ENCODE assay signal across 15 mouse cellular contexts in genomic region chr4:41368198-41368597, GRCm38 (mm10). TPM values are rescaled to one million over a fixed set of nuclear protein-coding genes. Genes with fewer than 3 reads are reported as not detected.
A peak's percentile ranks its signal among the peaks of the same experiment; 100 is the strongest.
DNase-seq lines count a peak whose midpoint lies in the region; ATAC-seq and TF ChIP-seq lines count a peak whose summit lies in the region.
"Had no signal": no experiment of that assay in that cellular context is flagged by ENCODE, and none has a peak within 500 bp of the region (broad histone marks: within the 10 kb centered on the region; RNA-seq: fewer than 3 reads in every experiment).

No protein-coding gene starts in this region.

- ATAC-seq in liver, embryonic 13.5 days (ENCODE audit: low read depth): peak; percentile 75
- peak; percentile 92 for ATAC-seq in megakaryocyte progenitor cell, adult 5-6 weeks (replicated peaks; ENCODE audit: poor library complexity)
- ATAC-seq in intestine, postnatal 0 days: no peak
- no peak for ATAC-seq in intestine, embryonic 15.5 days
- ATAC-seq: forebrain, postnatal 0 days; hindbrain, embryonic 16.5 days had no signal

- no peak overlapping the region for H3K9ac ChIP-seq in liver, embryonic 13.5 days
- no peak overlapping the region for H3K9ac ChIP-seq in intestine, postnatal 0 days (ENCODE audit: low read depth, low read length)
- no peak overlapping the region for H3K9ac ChIP-seq in intestine, embryonic 15.5 days
- H3K9ac ChIP-seq: forebrain, postnatal 0 days; limb, embryonic 13.5 days had no signal

- no peak for TF ChIP-seq CTCF in bone marrow, adult 2 months (IDR thresholded peaks at IDR 0.05; ENCODE audit: control insufficient read depth, insufficient read depth, low read length)
- no peak for TF ChIP-seq CTCF in intestine, postnatal 0 days (IDR thresholded peaks at IDR 0.05; ENCODE audit: low read depth)

- H3K9me3 ChIP-seq in liver, embryonic 13.5 days (replicated peaks): no peaks in the 10 kb centered on the region
- no peaks in the 10 kb centered on the region for H3K9me3 ChIP-seq in intestine, postnatal 0 days (ENCODE audit: control insufficient read depth)
- H3K9me3 ChIP-seq in intestine, embryonic 15.5 days: no peaks in the 10 kb centered on the region
- H3K9me3 ChIP-seq: limb, embryonic 13.5 days had no signal

- 37% methylated on average over 4 of the region's 4 CpGs for WGBS in bone marrow, adult 2 months
- WGBS in liver, embryonic 13.5 days (ENCODE audit: insufficient replicate concordance): 78% methylated on average over 4 of the region's 4 CpGs
- 85% methylated on average over 4 of the region's 4 CpGs for WGBS in intestine, postnatal 0 days
- WGBS in intestine, embryonic 15.5 days: 91% methylated on average over 4 of the region's 4 CpGs

- H3K4me2 ChIP-seq in liver, embryonic 13.5 days: no peak overlapping the region
- H3K4me2 ChIP-seq in intestine, postnatal 0 days (replicated peaks; ENCODE audit: low read depth): no peak overlapping the region
- no peak overlapping the region for H3K4me2 ChIP-seq in intestine, embryonic 15.5 days (replicated peaks)
- H3K4me2 ChIP-seq: limb, embryonic 13.5 days; midbrain, embryonic 11.5 days had no signal

- H3K4me1 ChIP-seq in bone marrow, adult 2 months (ENCODE audit: control insufficient read depth, insufficient read depth, low read length): no peaks in the 10 kb centered on the region; the same call in 1 of the 2 replicates
- peaks cover 16% of the 10 kb centered on the region for H3K4me1 ChIP-seq in liver, embryonic 13.5 days (replicated peaks)
- H3K4me1 ChIP-seq in intestine, postnatal 0 days (replicated peaks; ENCODE audit: control insufficient read depth, insufficient read depth, low read length): no peaks in the 10 kb centered on the region
- no peaks in the 10 kb centered on the region for H3K4me1 ChIP-seq in intestine, embryonic 15.5 days (replicated peaks)
- H3K4me1 ChIP-seq: limb, embryonic 13.5 days had no signal

- TF ChIP-seq POLR2A in bone marrow, adult 2 months (IDR thresholded peaks at IDR 0.05; ENCODE audit: borderline replicate concordance, control insufficient read depth, low read depth, low read length): no peak

- DNase-seq in adrenal gland, adult 2 months: peak; percentile 33
- DNase-seq in adrenal gland, postnatal 4 days (ENCODE audit: low spot score in 2 of 2): no peak
- no peak for DNase-seq in liver, embryonic 13.5 days
- DNase-seq in layer of hippocampus, postnatal 14 days (ENCODE audit: low spot score in 2 of 2): no peak
- DNase-seq: cerebellum, postnatal 36 days; forebrain, postnatal 0 days; thymus, postnatal 14 days had no signal

- H3K27ac ChIP-seq in bone marrow, adult 2 months (ENCODE audit: control insufficient read depth, insufficient read depth, low read depth, low read length, poor library complexity): peak overlapping the region; percentile 18; the same call in 1 of the 2 replicates
- peak overlapping the region; percentile 54 for H3K27ac ChIP-seq in liver, embryonic 13.5 days
- no peak overlapping the region for H3K27ac ChIP-seq in intestine, postnatal 0 days (ENCODE audit: low read depth, low read length)
- no peak overlapping the region for H3K27ac ChIP-seq in intestine, embryonic 15.5 days
- H3K27ac ChIP-seq: kidney, postnatal 0 days; limb, embryonic 13.5 days had no signal

- H3K4me3 ChIP-seq in bone marrow, adult 2 months (replicated peaks; ENCODE audit: control insufficient read depth, low read depth, low read length): no peak overlapping the region
- H3K4me3 ChIP-seq in liver, embryonic 13.5 days (replicated peaks): no peak overlapping the region
- H3K4me3 ChIP-seq in intestine, postnatal 0 days (ENCODE audit: low read depth, low read length): no peak overlapping the region
- no peak overlapping the region for H3K4me3 ChIP-seq in intestine, embryonic 15.5 days (replicated peaks)
- H3K4me3 ChIP-seq: limb, embryonic 13.5 days had no signal

- H3K36me3 ChIP-seq in liver, embryonic 13.5 days: peaks cover 50% of the 10 kb centered on the region
- peaks cover 33% of the 10 kb centered on the region for H3K36me3 ChIP-seq in intestine, postnatal 0 days (ENCODE audit: control insufficient read depth, insufficient read depth)
- H3K36me3 ChIP-seq in intestine, embryonic 15.5 days: peaks cover 4% of the 10 kb centered on the region; the same call in 1 of the 2 replicates

- no peaks in the 10 kb centered on the region for H3K27me3 ChIP-seq in liver, embryonic 13.5 days
- H3K27me3 ChIP-seq in intestine, postnatal 0 days (replicated peaks; ENCODE audit: control insufficient read depth, insufficient read depth, low read length): no peaks in the 10 kb centered on the region
- H3K27me3 ChIP-seq in intestine, embryonic 15.5 days (replicated peaks): no peaks in the 10 kb centered on the region
- H3K27me3 ChIP-seq: limb, embryonic 13.5 days had no signal

RNA-seq across cellular contexts. Expression of gene Ubap1, which starts 19.4 kb away (rescaled TPM):
- total RNA-seq in adrenal gland, adult 2 months (2021): 10 to 100 TPM; 50.2 to 59.9 TPM
- 13.9 and 16.0 TPM in 2 replicates for polyA plus RNA-seq in adrenal gland, adult 2 months (2012; rRNA removed)
- 10 to 100 TPM; 52.9 to 56.1 TPM for total RNA-seq in adrenal gland, postnatal 4 days (2021)
- 37.4 and 67.8 TPM in 2 replicates for polyA plus RNA-seq in bone marrow, adult 2 months (2011; ENCODE audit: insufficient read depth, insufficient read length, low replicate concordance, missing spikeins)
- polyA plus RNA-seq in liver, embryonic 13.5 days (2015; fragmentation: Nextera tagmentation; extraction: Ambion mirVana): 28.5 and 33.8 TPM in 2 replicates
- total RNA-seq in megakaryocyte progenitor cell, adult 5-6 weeks (2015): 21.1 and 28.6 TPM in 2 replicates
- 23.2 and 27.4 TPM in 2 replicates for total RNA-seq in megakaryocyte progenitor cell, adult 5-6 weeks (2017)
- 10 to 100 TPM; 44.0 to 44.3 TPM for total RNA-seq in layer of hippocampus, postnatal 14 days (2021)
- polyA plus RNA-seq in intestine, postnatal 0 days (2015; fragmentation: Nextera tagmentation; extraction: Ambion mirVana): 36.3 and 44.7 TPM in 2 replicates
- polyA plus RNA-seq in intestine, embryonic 15.5 days (2015; fragmentation: Nextera tagmentation; extraction: Ambion mirVana): 50.0 and 56.5 TPM in 2 replicates

RNA-seq across cellular contexts. Expression of gene Dcaf12, which starts 53.5 kb away (rescaled TPM):
- 10 to 100 TPM; 44.5 to 49.4 TPM for total RNA-seq in adrenal gland, adult 2 months (2021)
- 22.1 and 26.0 TPM in 2 replicates for polyA plus RNA-seq in adrenal gland, adult 2 months (2012; rRNA removed)
- 10 to 100 TPM; 64.3 to 64.9 TPM for total RNA-seq in adrenal gland, postnatal 4 days (2021)
- 76.7 and 82.1 TPM in 2 replicates for polyA plus RNA-seq in bone marrow, adult 2 months (2011; ENCODE audit: insufficient read depth, insufficient read length, low replicate concordance, missing spikeins)
- polyA plus RNA-seq in liver, embryonic 13.5 days (2015; fragmentation: Nextera tagmentation; extraction: Ambion mirVana): 66.0 and 74.8 TPM in 2 replicates
- 32.5 and 38.9 TPM in 2 replicates for total RNA-seq in megakaryocyte progenitor cell, adult 5-6 weeks (2015)
- total RNA-seq in megakaryocyte progenitor cell, adult 5-6 weeks (2017): 28.5 and 31.3 TPM in 2 replicates
- total RNA-seq in layer of hippocampus, postnatal 14 days (2021): 10 to 100 TPM; 51.0 to 54.5 TPM
- 27.0 and 29.1 TPM in 2 replicates for polyA plus RNA-seq in intestine, postnatal 0 days (2015; fragmentation: Nextera tagmentation; extraction: Ambion mirVana)
- 51.6 and 55.0 TPM in 2 replicates for polyA plus RNA-seq in intestine, embryonic 15.5 days (2015; fragmentation: Nextera tagmentation; extraction: Ambion mirVana)

Comparison
In these comparisons a context has a peak if more than half of its experiments do, and no peak if none do; other contexts are left out.
1. H3K27ac ChIP-seq: peak in bone marrow, adult 2 months (single experiment) and liver, embryonic 13.5 days (single experiment); none in intestine, postnatal 0 days (single experiment) and intestine, embryonic 15.5 days (single experiment).
2. ATAC-seq: peak in liver, embryonic 13.5 days (single experiment) and megakaryocyte progenitor cell, adult 5-6 weeks (single experiment); none in intestine, postnatal 0 days (single experiment) and intestine, embryonic 15.5 days (single experiment).